Mouse (Mus musculus) limb, embryonic 12.5 days (tissue): ENCODE results near the gene Btbd1. TPM values are rescaled to one million over a fixed set of nuclear protein-coding genes. Genes with fewer than 3 reads are reported as not detected.
"Not testable (repeated sequence)": the region's sequence is repeated elsewhere in the genome, so short reads cannot be mapped to it uniquely, and the experiment has no call there.

Experiments used
- ATAC-seq: fragments of 200-750 bp; cut with Nextera tagmentation; 2 replicates; pipeline ENCODE4 v1.8.0; 2017; ENCODE audit warnings: low read depth, moderate TSS enrichment; ENCODE audit not compliant: insufficient number of reproducible peaks, insufficient read depth, low FRiP score, low TSS enrichment
- H3K27ac ChIP-seq: fragments of 300-500 bp; sonication (generic); 2 replicates; pipeline ENCODE4 v1.5.1; 2016; ENCODE audit warnings: mild to moderate bottlenecking, moderate library complexity
- H3K27me3 ChIP-seq: fragments of 300-500 bp; sonication (generic); 2 replicates; pipeline ENCODE4 v1.6.1; 2016; ENCODE audit warnings: mild to moderate bottlenecking, moderate library complexity
- H3K36me3 ChIP-seq: fragments of 300-500 bp; sonication (generic); 2 replicates; pipeline ENCODE4 v1.6.1; 2016; ENCODE audit warnings: mild to moderate bottlenecking, moderate library complexity
- H3K4me1 ChIP-seq: fragments of 300-500 bp; sonication (generic); replicated peaks from 2 replicates; pipeline ENCODE4 v1.6.1; 2016
- H3K4me2 ChIP-seq: fragments of 300-500 bp; sonication (generic); 2 replicates; pipeline ENCODE4 v1.6.1; 2016; ENCODE audit warnings: mild to moderate bottlenecking, moderate library complexity
- H3K4me3 ChIP-seq: fragments of 300-500 bp; sonication (generic); replicated peaks from 2 replicates; pipeline ENCODE4 v1.5.1; 2016; ENCODE audit warnings: mild to moderate bottlenecking
- H3K9ac ChIP-seq: fragments of 300-500 bp; sonication (generic); replicated peaks from 2 replicates; pipeline ENCODE4 v1.6.1; 2016; ENCODE audit warnings: mild to moderate bottlenecking, moderate library complexity
- H3K9me3 ChIP-seq: fragments of 300-500 bp; sonication (generic); 2 replicates; pipeline ENCODE4 v1.6.1; 2016; ENCODE audit warnings: mild to moderate bottlenecking, moderate library complexity
- WGBS: fragments of 180-500 bp; shearing (Covaris S2); methylation state at CpG from one replicate; pipeline ENCODE4 v1.1.7; 2016; 5-methylcytosine and 5-hydroxymethylcytosine counted together
- polyA plus RNA-seq: library from polyadenylated mRNA; unstranded; fragments of >200 nt; fragmentation: Nextera tagmentation; extraction: Ambion mirVana; gene quantifications from 2 replicates; pipeline ENCODE4 v1.2.1, GENCODE M21; 2016

Btbd1 gene
- polyA plus RNA-seq, 1 experiment from 2014 or later, result 76.7 TPM

DNA sequence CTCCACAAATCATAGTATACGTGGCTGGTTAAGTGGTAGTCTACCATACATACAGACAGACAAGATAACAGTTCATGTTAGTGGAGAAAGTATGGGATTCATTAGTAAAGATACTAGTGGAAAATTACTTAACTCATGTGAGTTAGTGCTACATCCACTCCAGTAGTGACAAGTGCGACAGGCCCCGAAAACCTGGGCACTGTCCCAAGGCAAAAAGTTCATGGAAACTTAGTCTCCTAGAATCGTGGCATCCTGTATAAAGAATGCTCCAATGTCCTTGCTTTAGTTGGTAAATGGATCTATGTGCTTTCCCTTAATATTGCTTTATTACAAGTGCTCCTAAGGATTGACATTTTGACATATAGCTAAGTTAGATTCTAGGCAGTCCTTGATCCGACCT, 8.5 kb upstream of the Btbd1 start:
- H3K4me3 ChIP-seq, H3K4me1 ChIP-seq, ATAC-seq, H3K9me3 ChIP-seq, H3K9ac ChIP-seq, H3K36me3 ChIP-seq, H3K27me3 ChIP-seq, H3K4me2 ChIP-seq, H3K27ac ChIP-seq: not testable (repeated sequence)
- 86% methylated on average over 5 of the region's 5 CpGs for WGBS

DNA sequence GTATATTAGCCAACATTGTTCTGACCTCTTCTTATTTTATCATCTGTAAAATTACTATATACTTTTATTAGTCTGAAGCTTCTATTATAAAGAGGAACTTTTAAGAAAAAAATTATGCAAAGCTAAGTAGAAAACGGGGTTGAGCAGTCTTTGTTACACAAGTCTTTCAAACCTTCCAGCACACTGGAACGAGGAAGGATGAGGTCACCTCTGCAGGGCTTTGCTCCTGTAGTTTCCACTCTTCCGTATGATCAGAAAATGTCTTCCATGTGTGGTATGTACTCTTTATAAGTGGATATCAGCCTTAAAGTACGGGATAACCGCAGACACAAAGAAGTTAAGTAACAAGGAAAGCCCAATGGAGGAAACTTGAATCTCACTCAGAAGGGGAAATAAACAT, 6.2 kb upstream of the Btbd1 start:
- no peak overlapping the region for H3K4me2 ChIP-seq
- H3K9me3 ChIP-seq, result peaks cover 9% of the 10 kb centered on the region; the same call in 1 of the 2 replicates
- no peak overlapping the region for H3K4me3 ChIP-seq
- WGBS, result 84% methylated on average over 5 of the region's 5 CpGs
- no peaks in the 10 kb centered on the region for H3K4me1 ChIP-seq
- no peak for ATAC-seq
- no peaks in the 10 kb centered on the region for H3K36me3 ChIP-seq
- H3K27ac ChIP-seq, result no peak overlapping the region
- no peaks in the 10 kb centered on the region for H3K27me3 ChIP-seq
- no peak overlapping the region for H3K9ac ChIP-seq

DNA sequence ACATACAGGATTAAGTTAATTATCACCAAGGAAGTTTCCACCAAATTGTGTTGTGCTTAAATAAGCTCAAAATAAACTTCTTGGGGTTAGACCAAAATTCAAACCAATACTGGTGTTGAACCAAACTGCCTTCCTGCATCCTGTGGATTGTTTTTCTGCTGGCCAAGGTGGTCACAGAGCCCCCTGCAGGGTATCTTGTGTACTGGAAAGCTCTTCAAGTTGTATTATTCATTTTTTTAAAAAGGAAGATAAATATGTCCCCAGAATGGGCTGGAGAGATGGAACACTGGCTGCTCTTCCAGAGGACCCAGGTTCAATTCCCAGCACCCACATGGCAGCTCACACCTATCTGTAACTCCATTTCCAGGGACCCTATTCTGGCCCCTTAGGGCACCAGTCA, 5.6 kb upstream of the Btbd1 start:
- no peak for ATAC-seq
- peaks cover 9% of the 10 kb centered on the region; the same call in 1 of the 2 replicates for H3K9me3 ChIP-seq
- H3K4me2 ChIP-seq, result no peak overlapping the region
- no peak overlapping the region for H3K4me3 ChIP-seq
- peaks cover 4% of the 10 kb centered on the region; the same call in 1 of the 2 replicates for H3K4me1 ChIP-seq
- H3K36me3 ChIP-seq, result no peaks in the 10 kb centered on the region
- H3K9ac ChIP-seq, result no peak overlapping the region
- H3K27ac ChIP-seq, result no peak overlapping the region
- H3K27me3 ChIP-seq, result no peaks in the 10 kb centered on the region

- Histone ChIP-seq H3K9me3 (no peaks in the 10 kb centered on the region), H3K36me3 (no peaks in the 10 kb centered on the region), H3K4me1 (peaks cover 42% of the 10 kb centered on the region), H3K4me3 (peak overlapping the region; percentile 87), H3K9ac (peak overlapping the region; percentile 91), H3K27ac (peak overlapping the region; percentile 96), H3K27me3 (no peaks in the 10 kb centered on the region), H3K4me2 (peak overlapping the region; percentile 83)
- WGBS, result under 1% methylated on average over 82 of the region's 91 CpGs
- ATAC-seq, result peak; percentile 72
Measured at GRCm38 (mm10) chr7:81828681-81829378, 401 bp downstream of the Btbd1 start.

DNA sequence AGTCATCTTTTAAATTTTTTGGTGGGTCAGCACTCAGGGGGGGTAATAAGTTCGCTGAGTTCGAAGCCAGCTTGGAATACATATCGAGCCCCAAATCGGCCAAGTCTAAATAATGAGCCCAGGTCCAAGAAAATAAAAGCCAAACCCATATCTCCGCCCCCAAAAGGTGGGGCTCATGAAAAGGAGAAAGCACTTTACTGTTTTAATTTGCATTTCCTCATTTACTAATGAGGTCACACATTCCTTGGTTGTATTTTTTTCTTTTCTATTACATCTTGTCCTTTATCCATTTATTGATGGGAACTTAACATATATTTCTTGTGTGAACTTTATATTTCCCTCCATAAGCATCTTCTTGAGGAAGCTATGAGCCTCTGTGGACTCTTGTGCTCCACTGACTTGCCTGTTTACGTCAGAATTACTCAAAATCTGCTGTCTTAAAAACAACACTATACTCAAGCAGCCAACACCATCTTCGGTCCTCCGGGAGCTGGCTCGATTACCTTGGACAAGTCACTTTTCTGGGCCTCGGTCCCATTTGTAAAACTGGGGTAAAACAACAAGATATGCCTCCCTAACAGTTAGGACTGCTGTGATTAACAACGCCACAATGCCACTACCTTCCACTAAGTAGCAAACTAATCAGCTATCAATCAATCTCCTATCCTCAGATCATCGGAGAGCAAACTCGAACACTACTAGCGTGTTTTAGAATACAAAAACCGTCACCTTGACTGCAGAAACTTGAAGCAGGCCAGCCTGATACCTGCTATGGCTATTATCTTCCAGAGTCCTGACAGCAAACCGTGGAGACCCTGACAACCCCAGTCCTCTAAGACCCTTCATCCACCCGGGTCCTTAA, 1.2 kb downstream of the Btbd1 start:
- H3K9me3 ChIP-seq, result no peaks in the 10 kb centered on the region
- WGBS, result 29% methylated on average over 17 of the region's 17 CpGs
- no peaks in the 10 kb centered on the region for H3K36me3 ChIP-seq
- H3K4me3 ChIP-seq, result peak overlapping the region; percentile 87
- H3K27ac ChIP-seq, result peak overlapping the region; percentile 96
- ATAC-seq, result no peak
- H3K4me2 ChIP-seq, result peak overlapping the region; percentile 83
- peak overlapping the region; percentile 91 for H3K9ac ChIP-seq
- H3K4me1 ChIP-seq, result peaks cover 42% of the 10 kb centered on the region
- H3K27me3 ChIP-seq, result no peaks in the 10 kb centered on the region

GRCm38 (mm10) chr7:81825381-81825780, 3.9 kb downstream of the Btbd1 start:
- H3K9me3 ChIP-seq, result no peaks in the 10 kb centered on the region
- H3K4me1 ChIP-seq, result peaks cover 42% of the 10 kb centered on the region
- no peaks in the 10 kb centered on the region for H3K36me3 ChIP-seq
- ATAC-seq, result no peak
- no peak overlapping the region for H3K4me2 ChIP-seq
- H3K27ac ChIP-seq, result no peak overlapping the region
- H3K4me3 ChIP-seq, result no peak overlapping the region
- H3K27me3 ChIP-seq, result no peaks in the 10 kb centered on the region
- 64% methylated on average over 3 of the region's 3 CpGs for WGBS
- no peak overlapping the region for H3K9ac ChIP-seq

GRCm38 (mm10) chr7:81824906-81825305, 4.3 kb downstream of the Btbd1 start:
- Histone ChIP-seq H3K27ac (no peak overlapping the region), H3K36me3 (no peaks in the 10 kb centered on the region), H3K27me3 (no peaks in the 10 kb centered on the region), H3K9me3 (no peaks in the 10 kb centered on the region), H3K4me2 (no peak overlapping the region), H3K4me1 (peaks cover 39% of the 10 kb centered on the region), H3K9ac (no peak overlapping the region), H3K4me3 (no peak overlapping the region)
- no peak for ATAC-seq
- WGBS, result 70% methylated on average over 3 of the region's 3 CpGs

- ATAC-seq, result no peak
- H3K36me3 ChIP-seq, result peaks cover 25% of the 10 kb centered on the region; the same call in 1 of the 2 replicates
- H3K4me3 ChIP-seq, result no peak overlapping the region
- H3K9ac ChIP-seq, result no peak overlapping the region
- peak overlapping the region; percentile 17; the same call in 1 of the 2 replicates for H3K27ac ChIP-seq
- H3K4me1 ChIP-seq, result no peaks in the 10 kb centered on the region
- no peaks in the 10 kb centered on the region for H3K9me3 ChIP-seq
- H3K4me2 ChIP-seq, result no peak overlapping the region
- no peaks in the 10 kb centered on the region for H3K27me3 ChIP-seq
- WGBS, result 93% methylated on average over 5 of the region's 5 CpGs
Measured at GRCm38 (mm10) chr7:81806067-81806466, 23.2 kb downstream of the Btbd1 start.

GRCm38 (mm10) chr7:81789095-81789757, 40.0 kb downstream of the Btbd1 start, which contains the start of gene 3110040N11Rik:
Gene 3110040N11Rik, minus strand, starts transcription at chr7:81789478.
- ATAC-seq, result peak; percentile 82
- peaks cover 9% of the 10 kb centered on the region for H3K4me1 ChIP-seq
- under 1% methylated on average over 38 of the region's 38 CpGs for WGBS
- peak within 1 kb of the TSS; percentile 79 for H3K4me2 ChIP-seq
- no peaks in the 10 kb centered on the region for H3K9me3 ChIP-seq
- H3K4me3 ChIP-seq, result peak within 1 kb of the TSS; percentile 62
- peaks cover 34% of the 10 kb centered on the region for H3K36me3 ChIP-seq
- H3K27me3 ChIP-seq, result no peaks in the 10 kb centered on the region
- H3K27ac ChIP-seq, result peak within 1 kb of the TSS; percentile 98
- H3K9ac ChIP-seq, result peak within 1 kb of the TSS; percentile 83

- H3K27ac ChIP-seq, result peak overlapping the region; percentile 98
- WGBS, result 6% methylated on average over 5 of the region's 5 CpGs
- ATAC-seq, result no peak
- no peaks in the 10 kb centered on the region for H3K27me3 ChIP-seq
- H3K4me1 ChIP-seq, result peaks cover 9% of the 10 kb centered on the region
- H3K4me2 ChIP-seq, result peak overlapping the region; percentile 79
- peaks cover 29% of the 10 kb centered on the region for H3K36me3 ChIP-seq
- no peaks in the 10 kb centered on the region for H3K9me3 ChIP-seq
- peak overlapping the region; percentile 83 for H3K9ac ChIP-seq
- H3K4me3 ChIP-seq, result peak overlapping the region; percentile 62
Measured at GRCm38 (mm10) chr7:81788536-81788935, 40.7 kb downstream of the Btbd1 start.

- Histone ChIP-seq H3K4me2 (no peak overlapping the region), H3K4me3 (no peak overlapping the region), H3K27ac (no peak overlapping the region), H3K9ac (no peak overlapping the region), H3K27me3 (no peaks in the 10 kb centered on the region), H3K4me1 (no peaks in the 10 kb centered on the region), H3K9me3 (peaks cover 14% of the 10 kb centered on the region; the same call in 1 of the 2 replicates), H3K36me3 (peaks cover 38% of the 10 kb centered on the region)
- 78% methylated on average over 10 of the region's 10 CpGs for WGBS
- no peak for ATAC-seq
Measured at GRCm38 (mm10) chr7:81777667-81778218, 51.5 kb downstream of the Btbd1 start.
